Mouse (Mus musculus) lung, postnatal 10 days (tissue): ENCODE measurements at regions not wholly inside any gene's neighbourhood (a gene's known extent, or its start where the extent isn't known, plus 50 kb on each side); places are given as distances from the start of the nearest gene placed in this dataset.
"Not testable (repeated sequence)": the region's sequence is repeated elsewhere in the genome, so short reads cannot be mapped to it uniquely, and the experiment has no call there.

Source experiments
- DNase-seq: peaks from one replicate; pipeline ENCODE4 v3.0.0; 2021

DNA sequence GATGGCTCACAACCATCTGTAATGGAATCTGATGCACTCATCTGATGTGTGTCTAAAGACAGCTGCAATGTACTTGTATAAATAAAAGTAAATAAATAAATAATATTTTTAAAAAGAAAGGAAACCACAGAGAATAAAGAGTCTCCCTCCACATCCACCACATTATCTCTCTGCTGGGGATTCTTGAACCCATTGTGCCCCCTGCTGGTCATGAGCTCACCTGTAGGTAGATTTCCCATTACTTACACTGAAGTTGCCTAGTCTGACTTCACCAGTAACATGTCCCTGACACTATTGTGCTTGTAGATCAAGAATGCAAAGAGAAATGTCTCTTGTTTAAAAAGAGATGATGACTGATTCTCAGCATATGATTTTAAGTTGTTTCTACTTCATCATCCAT, 726.9 kb upstream of the Zfp386 start:
- not testable (repeated sequence) for DNase-seq

DNA sequence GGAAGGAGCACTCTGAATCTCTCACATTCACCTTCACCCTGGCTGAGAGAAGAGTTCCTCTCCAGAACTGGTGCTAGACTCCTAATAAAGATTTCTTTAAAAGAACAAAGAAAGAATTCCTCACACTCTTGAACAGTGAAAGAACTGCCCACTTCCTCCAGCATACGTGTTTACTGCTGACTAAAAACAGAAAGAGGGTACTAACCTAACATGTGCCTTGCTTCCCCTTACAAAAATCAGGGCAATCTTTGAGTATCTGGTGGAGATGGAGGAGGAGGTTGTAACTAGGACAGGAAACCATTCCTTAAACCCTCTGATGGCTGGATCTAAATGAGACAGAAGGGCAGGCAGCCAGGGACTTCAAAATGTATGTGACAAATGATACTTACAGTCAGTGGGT, 719.1 kb upstream of the Zfp386 start:
- no peak for DNase-seq

- not testable (repeated sequence) for DNase-seq
These were observed 712.8 kb upstream of the Zfp386 start for GRCm38 (mm10) chr12:115334770-115335169.

DNA sequence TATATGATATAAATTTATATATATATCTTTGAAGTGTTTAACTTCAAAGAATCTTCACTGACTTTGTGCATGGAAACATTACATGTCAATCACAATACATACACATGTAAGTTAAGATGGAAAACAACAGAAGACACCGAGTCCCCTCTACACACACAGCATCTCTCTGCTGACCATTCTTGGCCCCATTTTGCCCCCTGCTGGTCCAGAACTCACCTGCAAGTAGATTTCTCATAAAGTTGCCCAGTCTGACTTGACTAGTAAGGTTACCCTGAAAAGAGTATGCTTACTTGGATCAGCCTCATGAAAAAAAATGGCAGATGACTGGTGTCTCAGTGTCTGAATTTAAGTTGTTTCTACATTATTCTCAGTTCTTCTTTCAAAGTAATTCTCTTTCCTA, 710.9 kb upstream of the Zfp386 start:
- DNase-seq: no peak

DNA sequence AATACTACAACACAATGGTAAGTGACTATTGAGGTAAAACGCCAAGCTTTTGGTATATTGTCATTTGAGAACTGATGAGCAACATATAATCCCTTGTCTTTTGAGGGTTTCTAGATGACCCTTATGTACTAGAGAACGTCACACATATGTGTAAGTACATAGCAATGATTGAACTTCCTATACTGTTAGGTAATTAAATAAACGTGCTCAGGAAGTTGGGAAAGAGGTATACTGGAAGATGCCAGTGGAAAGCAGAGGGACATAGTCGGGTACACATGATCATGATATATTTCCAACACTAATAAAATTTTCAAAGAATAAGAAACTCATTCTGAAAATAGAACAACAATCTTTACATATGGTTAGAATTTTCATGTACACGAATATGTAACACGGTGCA, 701.4 kb upstream of the Zfp386 start:
- DNase-seq: not testable (repeated sequence)

DNA sequence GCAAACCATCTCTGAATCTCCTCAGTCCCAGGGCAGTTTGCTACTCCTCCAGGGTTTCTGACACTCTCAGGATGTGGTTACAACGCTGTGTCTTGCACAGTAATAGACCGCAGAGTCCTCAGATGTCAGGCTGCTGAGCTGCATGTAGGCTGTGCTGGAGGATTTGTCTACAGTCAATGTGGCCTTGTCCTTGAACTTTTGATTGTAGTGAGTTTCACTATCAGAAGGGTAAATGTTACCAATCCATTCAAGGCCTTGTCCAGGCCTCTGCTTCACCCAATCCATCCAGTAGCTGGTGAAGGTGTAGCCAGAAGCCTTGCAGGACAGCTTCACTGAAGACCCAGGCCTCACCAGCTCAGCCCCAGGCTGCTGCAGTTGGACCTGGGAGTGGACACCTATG, 688.5 kb upstream of the Zfp386 start:
- DNase-seq: not testable (repeated sequence)

- not testable (repeated sequence) for DNase-seq
These were observed 681.9 kb upstream of the Zfp386 start for GRCm38 (mm10) chr12:115365628-115366027.

- DNase-seq: not testable (repeated sequence)
These were observed 675.7 kb upstream of the Zfp386 start for GRCm38 (mm10) chr12:115371784-115372183.

- not testable (repeated sequence) for DNase-seq
These were observed 674.5 kb upstream of the Zfp386 start for GRCm38 (mm10) chr12:115373056-115373455.

DNA sequence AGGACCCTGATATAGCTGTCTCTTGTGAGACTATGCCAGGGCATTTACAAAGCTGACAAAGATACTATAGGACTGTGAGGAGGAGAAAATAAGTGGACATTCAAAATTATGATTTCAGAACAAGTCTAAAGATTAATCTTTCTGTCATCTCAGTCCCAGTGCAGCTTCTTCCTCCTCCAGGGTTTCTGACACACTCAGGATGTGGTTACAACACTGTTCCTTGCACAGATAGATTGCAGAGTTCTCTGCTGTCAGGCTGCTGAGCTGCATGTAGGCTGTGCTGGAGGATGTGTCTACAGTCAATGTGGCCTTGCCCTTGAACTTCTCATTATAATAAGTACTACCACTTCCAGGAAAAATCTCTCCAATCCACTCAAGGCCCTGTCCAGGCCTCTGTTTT, 661.0 kb upstream of the Zfp386 start:
- not testable (repeated sequence) for DNase-seq

DNA sequence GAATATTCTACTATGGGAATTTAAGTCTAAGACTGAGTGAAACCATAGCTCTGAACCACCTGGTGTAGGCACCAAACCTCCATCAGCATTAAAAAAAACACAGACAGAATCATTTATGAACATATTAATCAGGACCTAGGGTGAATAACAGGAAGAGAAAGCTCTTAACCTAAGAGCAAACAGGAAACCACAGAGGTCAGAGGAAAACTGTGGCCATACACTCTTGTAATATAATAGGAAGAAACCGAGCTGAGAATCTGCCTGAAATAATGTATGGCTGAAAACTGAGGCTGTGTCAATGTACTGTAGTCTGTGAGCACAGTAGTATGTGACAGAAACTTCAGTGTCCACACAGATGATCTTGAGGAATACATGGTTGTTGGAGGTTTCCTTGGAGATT, 643.4 kb upstream of the Zfp386 start:
- no peak for DNase-seq

DNA sequence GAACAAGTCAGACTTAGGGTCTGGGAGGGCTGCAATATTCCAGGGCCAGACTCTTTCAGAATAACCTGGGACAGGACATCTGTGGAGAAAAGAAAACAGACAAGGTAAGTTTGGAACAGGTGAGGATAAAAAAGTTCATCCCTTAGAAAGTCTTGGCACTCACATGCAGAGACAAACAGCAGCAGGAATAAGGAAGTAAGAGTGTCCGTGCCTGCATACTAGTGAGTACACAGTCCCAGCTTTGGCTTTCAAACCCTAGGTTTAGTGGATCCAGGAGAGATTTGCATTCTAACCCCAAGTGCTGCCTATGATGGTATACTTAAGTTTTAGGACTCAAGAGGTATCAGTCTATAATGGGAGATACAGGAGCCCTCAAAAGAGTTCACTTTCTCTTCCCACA, 642.9 kb upstream of the Zfp386 start:
- DNase-seq: no peak

DNA sequence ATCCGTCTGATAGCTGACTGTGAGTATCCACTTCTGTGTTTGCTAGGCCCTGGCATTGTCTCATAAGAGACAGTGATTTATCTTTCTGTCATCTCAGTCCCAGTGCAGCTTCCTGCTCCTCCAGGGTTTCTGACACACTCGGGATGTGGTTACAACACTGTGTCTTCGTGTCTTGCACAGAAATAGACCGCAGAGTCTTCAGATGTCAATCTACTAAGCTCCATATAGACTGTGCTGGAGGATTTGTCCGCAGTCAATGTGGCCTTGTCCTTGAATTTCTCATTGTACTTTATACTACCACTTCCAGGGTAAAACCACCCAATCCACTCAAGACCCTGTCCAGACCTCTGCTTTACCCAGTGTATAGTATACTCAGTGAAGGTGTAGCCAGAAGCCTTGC, 601.3 kb upstream of the Zfp386 start:
- not testable (repeated sequence) for DNase-seq

DNA sequence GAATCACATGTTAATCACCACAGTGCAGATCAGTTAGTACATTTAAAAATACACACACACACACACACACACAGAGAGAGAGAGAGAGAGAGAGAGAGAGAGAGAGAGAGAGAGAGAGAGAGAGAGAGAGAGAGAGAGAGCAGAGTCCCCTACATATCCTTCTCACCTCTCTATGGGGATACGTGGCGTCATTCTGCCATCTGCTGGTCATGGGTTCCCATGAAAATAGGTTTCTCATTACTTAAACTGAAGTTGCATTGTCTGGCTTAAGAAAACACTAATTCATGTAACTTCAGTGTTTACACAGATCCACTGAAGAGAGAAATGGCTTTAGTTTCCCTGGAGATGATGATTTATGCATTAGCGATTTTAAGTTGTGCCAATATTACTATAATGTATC, 594.9 kb upstream of the Zfp386 start:
- not testable (repeated sequence) for DNase-seq

DNA sequence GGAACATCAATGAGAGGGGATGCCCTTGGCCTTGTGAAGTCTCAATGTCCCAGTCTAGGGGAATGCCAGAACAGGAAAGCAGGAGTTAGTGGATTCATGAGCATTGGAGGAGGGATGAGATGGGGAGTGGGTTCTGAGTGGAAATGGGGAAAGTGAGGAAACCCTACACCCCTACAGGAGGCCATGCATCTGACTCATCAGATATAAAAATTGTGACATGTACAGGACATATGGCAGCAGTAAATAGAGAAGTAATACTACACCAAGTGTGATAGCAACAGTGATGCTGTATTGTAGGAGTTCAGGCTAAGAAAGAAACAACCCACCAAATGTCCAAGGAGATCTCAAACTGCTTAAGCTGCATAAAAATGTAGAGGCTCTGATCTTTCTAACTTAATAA, 582.7 kb upstream of the Zfp386 start:
- DNase-seq: not testable (repeated sequence)

GRCm38 (mm10) chr12:115468015-115468414, 579.5 kb upstream of the Zfp386 start:
- DNase-seq: not testable (repeated sequence)

DNA sequence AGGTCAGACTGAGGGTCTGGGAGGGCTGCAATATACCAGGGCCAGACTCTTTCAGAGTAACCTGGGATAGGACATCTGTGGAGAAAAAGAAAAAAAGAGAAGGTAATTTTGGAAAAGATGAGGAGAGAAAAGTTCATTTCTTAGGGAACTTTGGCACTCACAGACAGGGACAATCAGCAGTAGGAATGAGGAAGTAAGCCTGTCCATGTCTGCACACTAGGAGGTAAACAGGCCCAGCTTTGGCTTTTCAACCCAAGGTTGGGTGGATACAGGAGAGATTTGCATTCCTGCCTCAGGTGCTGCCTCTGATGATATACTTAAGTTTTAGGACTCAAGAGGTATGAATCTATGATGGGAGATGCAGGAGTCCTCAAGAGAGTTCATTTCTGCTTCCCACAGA, 579.0 kb upstream of the Zfp386 start:
- DNase-seq: not testable (repeated sequence)

GRCm38 (mm10) chr12:115498865-115499264, 548.7 kb upstream of the Zfp386 start:
- DNase-seq: no peak

DNA sequence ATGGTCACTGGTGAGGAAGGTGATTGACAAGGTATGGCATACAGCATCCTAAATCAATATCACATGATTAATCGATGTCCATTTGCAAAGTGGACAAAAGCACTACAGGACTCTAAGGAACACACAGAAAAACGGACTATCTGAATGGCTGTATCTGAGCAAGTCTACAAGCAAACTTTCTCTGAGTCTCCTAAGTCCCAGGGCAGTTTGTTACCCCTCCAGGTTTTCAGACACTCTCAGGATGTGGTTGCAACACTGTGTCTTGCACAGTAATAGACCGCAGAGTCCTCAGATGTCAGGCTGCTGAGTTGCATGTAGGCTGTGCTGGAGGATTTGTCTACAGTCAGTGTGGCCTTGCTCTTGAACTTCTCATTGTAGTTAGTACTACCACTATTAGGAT, 540.2 kb upstream of the Zfp386 start:
- DNase-seq: not testable (repeated sequence)

GRCm38 (mm10) chr12:115508615-115509342, 538.7 kb upstream of the Zfp386 start:
- not testable (repeated sequence) for DNase-seq

GRCm38 (mm10) chr12:115518778-115519541, 528.6 kb upstream of the Zfp386 start:
- not testable (repeated sequence) for DNase-seq

DNA sequence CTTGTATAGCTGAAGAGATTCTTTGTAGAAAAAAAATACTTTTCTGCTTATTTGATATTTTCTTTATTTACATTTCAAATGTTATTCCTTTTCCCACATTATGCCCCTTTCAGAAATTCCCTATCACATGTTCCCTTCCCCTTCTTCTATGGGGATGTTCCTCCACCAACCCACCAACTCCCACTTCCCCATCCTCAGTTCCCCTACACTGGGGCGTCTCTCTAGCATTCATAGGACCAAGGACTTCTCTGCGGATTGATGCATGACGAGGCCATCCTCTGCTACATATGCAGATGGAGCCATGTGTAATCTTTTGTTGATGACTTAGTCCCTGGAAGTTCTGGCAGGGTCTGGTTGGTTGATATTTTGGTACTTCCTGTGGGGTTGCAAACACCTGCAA, 520.5 kb upstream of the Zfp386 start:
- no peak for DNase-seq

GRCm38 (mm10) chr12:115542482-115542881, 505.0 kb upstream of the Zfp386 start:
- no peak for DNase-seq

- DNase-seq: not testable (repeated sequence)
These were observed 480.6 kb upstream of the Zfp386 start for GRCm38 (mm10) chr12:115566878-115567277.
